ENCODE assay signal across 27 mouse cellular contexts in the genomic region with DNA sequence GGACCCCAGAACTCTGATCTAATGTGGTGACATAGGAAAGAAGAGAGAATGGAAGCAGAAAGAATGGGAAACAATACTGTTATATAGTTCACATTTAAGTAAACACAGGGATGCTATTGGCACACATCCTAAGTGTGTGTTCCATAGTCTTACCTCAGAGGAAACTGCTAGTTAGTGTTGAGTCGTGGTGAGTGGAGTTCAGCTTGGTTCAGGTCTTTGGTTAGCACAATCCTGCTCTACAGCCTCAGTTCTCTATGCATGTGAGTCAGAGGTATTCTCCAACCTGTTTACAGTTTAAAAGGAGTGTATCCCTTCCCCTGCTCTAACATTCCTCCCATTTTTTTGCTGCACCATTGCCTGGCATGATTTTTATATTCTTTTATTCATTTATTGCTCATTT.
"Had no signal": no experiment of that assay in that cellular context is flagged by ENCODE, and none has a peak within 500 bp of the region (broad histone marks: within the 10 kb centered on the region; RNA-seq: fewer than 3 reads in every experiment).

No protein-coding gene starts in this region.

- DNase-seq: cerebellum, adult 8-10 months; cerebellum, adult 9-10 months; cerebellum, adult 9-11 months; cerebellum, postnatal 10 days; cerebellum, postnatal 14 days; cerebellum, postnatal 25 days; cerebellum, postnatal 36 days; embryo, embryonic 11 days; forebrain, postnatal 0 days; gastrocnemius, adult 2 months; gastrocnemius, postnatal 10 days; gastrocnemius, postnatal 14 days; gastrocnemius, postnatal 25 days; gastrocnemius, postnatal 36 days; heart, adult 18-20 months; heart, adult 2 months had no signal

- H3K9me3 ChIP-seq: embryonic facial prominence, embryonic 10.5 days; embryonic facial prominence, embryonic 12.5 days; embryonic facial prominence, embryonic 13.5 days; embryonic facial prominence, embryonic 15.5 days; forebrain, embryonic 10.5 days; forebrain, embryonic 12.5 days; forebrain, embryonic 13.5 days; forebrain, embryonic 15.5 days had no signal

- H3K4me3 ChIP-seq: embryonic facial prominence, embryonic 10.5 days; embryonic facial prominence, embryonic 12.5 days; embryonic facial prominence, embryonic 13.5 days; embryonic facial prominence, embryonic 15.5 days; erythroblast, embryonic 14.5 days; forebrain, embryonic 10.5 days; forebrain, embryonic 12.5 days; forebrain, embryonic 13.5 days; forebrain, embryonic 15.5 days; gastrocnemius, adult 2 months; heart, adult 2 months had no signal

- ATAC-seq: forebrain, embryonic 13.5 days; forebrain, embryonic 14.5 days; forebrain, embryonic 15.5 days; forebrain, embryonic 16.5 days; forebrain, postnatal 0 days had no signal

- H3K27me3 ChIP-seq: embryonic facial prominence, embryonic 12.5 days; embryonic facial prominence, embryonic 13.5 days; embryonic facial prominence, embryonic 15.5 days; forebrain, embryonic 12.5 days; forebrain, embryonic 13.5 days; forebrain, embryonic 15.5 days had no signal

- H3K9ac ChIP-seq: embryonic facial prominence, embryonic 12.5 days; embryonic facial prominence, embryonic 13.5 days; embryonic facial prominence, embryonic 15.5 days; forebrain, embryonic 12.5 days; forebrain, embryonic 13.5 days; forebrain, embryonic 15.5 days; forebrain, postnatal 0 days had no signal

- H3K4me1 ChIP-seq: embryonic facial prominence, embryonic 10.5 days; embryonic facial prominence, embryonic 12.5 days; embryonic facial prominence, embryonic 13.5 days; embryonic facial prominence, embryonic 15.5 days; forebrain, embryonic 10.5 days; forebrain, embryonic 12.5 days; forebrain, embryonic 13.5 days; forebrain, embryonic 15.5 days had no signal

- H3K4me2 ChIP-seq: embryonic facial prominence, embryonic 12.5 days; embryonic facial prominence, embryonic 13.5 days; embryonic facial prominence, embryonic 15.5 days; forebrain, embryonic 12.5 days; forebrain, embryonic 13.5 days; forebrain, embryonic 15.5 days had no signal

- H3K27ac ChIP-seq: embryonic facial prominence, embryonic 10.5 days; embryonic facial prominence, embryonic 12.5 days; embryonic facial prominence, embryonic 13.5 days; embryonic facial prominence, embryonic 15.5 days; forebrain, embryonic 10.5 days; forebrain, embryonic 12.5 days; forebrain, embryonic 13.5 days; forebrain, embryonic 15.5 days; gastrocnemius, adult 2 months; heart, adult 2 months had no signal
